Mouse (Mus musculus) hindbrain, embryonic 10.5 days (tissue): Measurements from ENCODE around the gene Eif2b3. TPM values are rescaled to one million over a fixed set of nuclear protein-coding genes. Genes with fewer than 3 reads are reported as not detected.

Experiments
- DNase-seq: peaks from one replicate; pipeline ENCODE4 v3.0.0-alpha.2; 2017; ENCODE audit warnings: low spot score
- H3K27ac ChIP-seq: fragments of 300-500 bp; sonication (generic); 2 replicates; pipeline ENCODE4 v1.5.1; 2016; ENCODE audit warnings: mild to moderate bottlenecking, moderate library complexity
- H3K27me3 ChIP-seq: fragments of 300-500 bp; sonication (generic); 2 replicates; pipeline ENCODE4 v1.6.1; 2016; ENCODE audit warnings: mild to moderate bottlenecking; ENCODE audit not compliant: poor library complexity, insufficient read depth, severe bottlenecking
- H3K36me3 ChIP-seq: fragments of 300-500 bp; sonication (generic); 2 replicates; pipeline ENCODE4 v1.6.1; 2016; ENCODE audit warnings: mild to moderate bottlenecking, moderate library complexity
- H3K4me1 ChIP-seq: fragments of 300-500 bp; sonication (generic); replicated peaks from 2 replicates; pipeline ENCODE4 v1.6.1; 2016; ENCODE audit warnings: mild to moderate bottlenecking
- H3K4me3 ChIP-seq: fragments of 300-500 bp; sonication (generic); 2 replicates; pipeline ENCODE4 v1.5.1; 2016; ENCODE audit warnings: mild to moderate bottlenecking, moderate library complexity
- H3K9me3 ChIP-seq: fragments of 300-500 bp; sonication (generic); 2 replicates; pipeline ENCODE4 v1.6.1; 2016; ENCODE audit warnings: mild to moderate bottlenecking, moderate library complexity
- WGBS: fragments of 180-500 bp; shearing (Covaris S2); methylation state at CpG from one replicate; pipeline ENCODE4 v1.1.7; 2016; 5-methylcytosine and 5-hydroxymethylcytosine counted together
- polyA plus RNA-seq: library from polyadenylated mRNA; unstranded; fragments of >200 nt; fragmentation: Nextera tagmentation; extraction: Ambion mirVana; gene quantifications from 2 replicates; pipeline ENCODE4 v1.2.1, GENCODE M21; 2016

Eif2b3 gene
- polyA plus RNA-seq: 49.1 and 56.2 TPM in 2 replicates

DNA sequence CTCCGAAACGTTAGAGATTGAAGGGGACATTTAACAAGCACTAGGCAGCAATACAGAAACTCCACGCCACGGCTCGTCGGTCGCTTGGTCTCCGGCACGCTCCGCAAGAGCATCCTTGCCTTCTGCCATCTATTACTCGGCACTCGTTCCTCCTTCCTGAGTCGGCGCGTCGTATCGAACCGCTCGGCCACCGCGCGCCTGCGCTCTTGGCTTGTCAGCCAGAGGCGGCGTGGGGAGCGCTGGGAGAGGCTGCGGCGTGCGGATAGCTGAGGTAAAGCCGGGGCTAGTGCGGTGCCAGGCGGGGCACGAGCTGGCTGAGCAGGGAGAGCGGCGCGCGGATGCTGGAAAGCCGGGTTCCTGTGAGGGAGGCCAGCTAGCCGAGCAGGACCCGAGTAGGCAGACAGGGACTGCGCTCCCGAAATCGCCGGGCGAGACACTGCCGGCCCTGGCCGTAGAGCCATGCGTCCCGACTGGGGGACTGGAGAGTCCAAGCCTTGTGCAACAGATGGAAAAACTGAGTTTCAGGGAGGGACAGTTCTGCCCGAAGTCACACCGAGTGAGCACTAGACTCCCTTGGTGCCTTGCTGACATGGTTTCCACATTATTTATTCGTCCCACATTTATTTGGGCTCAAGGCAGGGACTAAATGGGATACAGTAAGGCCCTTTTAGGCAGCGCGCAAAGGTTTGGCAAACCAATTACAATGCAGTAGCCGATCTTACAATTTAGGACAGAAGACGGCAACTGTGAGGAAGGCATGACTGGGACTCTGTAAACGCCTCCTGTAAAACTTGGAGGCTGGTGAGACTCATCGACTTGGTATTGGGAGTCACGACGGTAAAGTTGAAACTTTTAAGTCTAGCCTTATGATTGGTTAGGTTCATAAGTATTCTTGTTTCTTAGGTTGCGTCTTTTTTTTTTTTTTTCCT is at the start of gene Eif2b3:
TSS of gene Eif2b3 (plus strand) at position 197 of the 929 bp plus-strand sequence.
- WGBS: under 1% methylated on average over 61 of the region's 61 CpGs
- peaks cover 26% of the 10 kb centered on the region for H3K36me3 ChIP-seq
- no peaks in the 10 kb centered on the region for H3K9me3 ChIP-seq
- H3K4me1 ChIP-seq: peaks cover 11% of the 10 kb centered on the region
- DNase-seq: peak; percentile 93
- no peaks in the 10 kb centered on the region for H3K27me3 ChIP-seq
- peak within 1 kb of the TSS; percentile 89 for H3K27ac ChIP-seq
- peak within 1 kb of the TSS; percentile 93 for H3K4me3 ChIP-seq

GRCm38 (mm10) chr4:116976503-116976902 is 42.7 kb upstream of the Eif2b3 start:
- Histone ChIP-seq H3K4me3 (no peak overlapping the region), H3K4me1 (no peaks in the 10 kb centered on the region), H3K9me3 (no peaks in the 10 kb centered on the region), H3K36me3 (peaks cover 84% of the 10 kb centered on the region), H3K27ac (no peak overlapping the region), H3K27me3 (no peaks in the 10 kb centered on the region)
- DNase-seq: no peak
- 72% methylated on average over 2 of the region's 2 CpGs for WGBS

DNA sequence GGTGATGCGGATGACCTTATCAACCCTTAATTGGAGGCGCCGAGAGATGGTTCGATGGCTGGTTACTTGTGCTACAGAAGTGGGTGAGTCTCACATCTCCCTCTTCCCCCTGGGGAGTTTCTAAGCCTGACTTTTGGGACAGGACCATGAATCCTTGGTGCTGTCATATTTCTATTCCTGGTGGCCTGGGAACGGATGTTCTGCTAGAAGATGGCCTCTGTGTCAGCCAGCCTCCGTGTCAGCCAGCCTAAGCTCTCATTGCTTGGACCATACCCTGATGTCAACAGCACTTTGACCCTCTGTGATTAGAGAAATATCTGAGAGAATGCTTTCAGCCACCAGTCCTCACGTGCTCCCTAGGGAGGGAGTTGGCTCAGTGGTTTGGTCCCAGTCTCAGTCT is 33.5 kb upstream of the Eif2b3 start:
- H3K36me3 ChIP-seq: peaks cover 77% of the 10 kb centered on the region
- no peaks in the 10 kb centered on the region for H3K9me3 ChIP-seq
- H3K4me3 ChIP-seq: no peak overlapping the region
- DNase-seq: no peak
- H3K27me3 ChIP-seq: no peaks in the 10 kb centered on the region
- WGBS: 95% methylated on average over 7 of the region's 7 CpGs
- no peak overlapping the region for H3K27ac ChIP-seq
- no peaks in the 10 kb centered on the region for H3K4me1 ChIP-seq

DNA sequence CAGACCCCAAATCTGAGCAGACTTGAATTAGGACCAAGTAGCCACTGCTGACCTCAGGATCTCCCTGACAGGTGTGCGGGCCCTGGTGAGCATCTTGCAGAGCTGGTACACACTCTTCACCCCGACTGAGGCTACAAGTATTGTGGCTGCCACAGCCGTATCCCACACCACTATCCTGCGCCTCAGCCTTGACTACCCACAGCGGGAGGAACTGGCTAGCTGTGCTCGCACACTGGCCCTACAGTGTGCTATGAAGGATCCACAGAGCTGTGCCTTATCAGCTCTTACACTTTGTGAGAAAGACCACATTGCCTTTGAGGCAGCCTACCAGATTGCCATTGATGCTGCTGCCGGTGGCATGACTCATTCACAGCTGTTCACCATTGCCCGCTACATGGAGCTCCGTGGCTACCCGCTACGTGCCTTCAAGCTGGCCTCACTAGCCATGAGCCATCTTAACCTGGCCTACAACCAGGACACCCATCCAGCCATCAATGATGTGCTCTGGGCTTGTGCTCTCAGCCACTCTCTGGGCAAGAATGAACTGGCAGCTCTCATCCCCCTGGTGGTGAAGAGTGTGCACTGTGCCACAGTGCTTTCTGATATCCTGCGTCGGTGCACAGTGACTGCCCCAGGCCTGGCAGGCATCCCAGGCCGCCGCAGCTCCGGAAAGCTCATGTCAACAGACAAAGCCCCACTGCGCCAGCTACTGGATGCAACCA is 32.6 kb upstream of the Eif2b3 start:
- Histone ChIP-seq H3K9me3 (no peaks in the 10 kb centered on the region), H3K4me1 (no peaks in the 10 kb centered on the region), H3K36me3 (peaks cover 70% of the 10 kb centered on the region), H3K27me3 (no peaks in the 10 kb centered on the region), H3K27ac (no peak overlapping the region), H3K4me3 (no peak overlapping the region)
- peak; percentile 67 for DNase-seq
- WGBS: 67% methylated on average over 17 of the region's 17 CpGs

- WGBS: 79% methylated on average over 5 of the region's 5 CpGs
- DNase-seq: no peak
- H3K36me3 ChIP-seq: peaks cover 65% of the 10 kb centered on the region
- H3K27me3 ChIP-seq: no peaks in the 10 kb centered on the region
- H3K9me3 ChIP-seq: no peaks in the 10 kb centered on the region
- no peak overlapping the region for H3K27ac ChIP-seq
- H3K4me3 ChIP-seq: no peak overlapping the region
- no peaks in the 10 kb centered on the region for H3K4me1 ChIP-seq
Observed at GRCm38 (mm10) chr4:116987122-116987456, 32.1 kb upstream of the Eif2b3 start.

- Histone ChIP-seq H3K36me3 (peaks cover 61% of the 10 kb centered on the region), H3K4me3 (no peak overlapping the region), H3K4me1 (peaks cover 15% of the 10 kb centered on the region), H3K27ac (no peak overlapping the region), H3K9me3 (no peaks in the 10 kb centered on the region), H3K27me3 (no peaks in the 10 kb centered on the region)
- 62% methylated on average over 6 of the region's 6 CpGs for WGBS
- DNase-seq: no peak
Observed at GRCm38 (mm10) chr4:116989731-116990130, 29.5 kb upstream of the Eif2b3 start.

DNA sequence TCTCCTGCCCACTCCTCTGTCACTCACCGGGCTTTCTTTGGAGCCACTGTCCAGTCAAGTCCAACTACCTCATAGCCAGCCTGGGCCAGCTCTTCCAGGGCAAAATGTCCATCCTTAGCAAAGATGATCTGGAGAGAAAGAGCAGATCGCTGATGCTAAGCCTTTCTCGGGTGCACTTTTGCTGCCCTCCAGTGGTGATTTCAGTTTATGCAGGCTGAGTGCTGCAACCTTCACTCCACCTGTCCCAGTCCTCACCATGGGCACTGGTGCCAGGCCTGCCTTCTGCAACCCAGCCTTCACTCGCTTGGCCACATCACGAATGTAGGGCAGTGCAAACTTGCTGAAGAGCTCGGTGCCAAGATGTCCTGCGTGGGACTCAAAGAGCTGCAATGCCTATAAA is 27.8 kb upstream of the Eif2b3 start:
- peaks cover 45% of the 10 kb centered on the region for H3K36me3 ChIP-seq

GRCm38 (mm10) chr4:116993672-116994621 is 25.3 kb upstream of the Eif2b3 start, which contains the start of gene Urod:
TSS of gene Urod (minus strand) at chr4:116994413.
- peak within 1 kb of the TSS; percentile 90 for H3K4me3 ChIP-seq
- WGBS: 1% methylated on average over 38 of the region's 38 CpGs
- peaks cover 36% of the 10 kb centered on the region for H3K4me1 ChIP-seq
- peak within 1 kb of the TSS; percentile 85 for H3K27ac ChIP-seq
- peaks cover 29% of the 10 kb centered on the region for H3K36me3 ChIP-seq
- H3K27me3 ChIP-seq: peaks cover 11% of the 10 kb centered on the region
- DNase-seq: peak; percentile 94
- H3K9me3 ChIP-seq: no peaks in the 10 kb centered on the region

More for the DNA sequence above, 27.8 kb upstream of the Eif2b3 start:
- peaks cover 30% of the 10 kb centered on the region for H3K4me1 ChIP-seq
- H3K9me3 ChIP-seq: no peaks in the 10 kb centered on the region
- DNase-seq: peak; percentile 81
- 0 out of 2 replicates have a peak, but pooled peaks cover 3% of the 10 kb centered on the region for H3K27me3 ChIP-seq
- WGBS: 15% methylated on average over 7 of the region's 7 CpGs
- no peak overlapping the region for H3K27ac ChIP-seq
- no peak overlapping the region; the same call in 1 of the 2 replicates for H3K4me3 ChIP-seq

DNA sequence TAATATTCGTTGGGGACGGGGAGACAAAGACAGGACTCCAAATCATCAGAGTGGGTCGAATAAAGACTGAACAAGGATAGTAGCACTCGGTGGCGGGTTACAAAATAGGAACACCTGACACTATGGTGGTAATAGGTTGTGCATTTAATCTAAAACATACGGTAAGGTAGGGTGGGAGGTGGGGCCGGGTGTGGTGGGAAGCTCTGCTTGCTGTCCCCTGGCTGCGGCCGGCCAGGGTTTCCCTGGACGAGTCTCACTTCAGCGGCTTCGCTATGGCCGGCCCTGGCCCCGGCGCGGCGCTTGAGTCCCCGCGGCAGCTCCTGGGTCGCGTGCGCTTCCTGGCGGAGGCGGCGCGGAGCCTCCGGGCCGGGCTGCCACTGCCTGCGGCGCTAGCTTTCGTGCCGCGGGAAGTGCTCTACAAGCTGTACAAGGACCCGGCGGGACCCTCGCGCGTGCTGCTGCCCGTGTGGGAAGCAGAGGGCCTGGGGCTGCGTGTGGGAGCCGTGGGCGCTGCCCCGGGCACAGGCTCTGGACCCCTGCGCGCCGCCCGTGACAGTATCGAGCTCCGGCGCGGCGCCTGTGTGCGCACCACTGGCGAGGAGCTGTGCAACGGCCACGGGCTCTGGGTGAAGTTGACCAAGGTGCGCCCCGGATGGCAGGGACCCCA is 23.9 kb upstream of the Eif2b3 start, which contains the start of gene Hectd3:
TSS of gene Hectd3 (plus strand) at position 187 of the 667 bp plus-strand sequence.
- peaks cover 29% of the 10 kb centered on the region for H3K36me3 ChIP-seq
- WGBS: under 1% methylated on average over 58 of the region's 58 CpGs
- peak within 1 kb of the TSS; percentile 90 for H3K4me3 ChIP-seq
- H3K9me3 ChIP-seq: no peaks in the 10 kb centered on the region
- peaks cover 36% of the 10 kb centered on the region for H3K4me1 ChIP-seq
- H3K27me3 ChIP-seq: peaks cover 11% of the 10 kb centered on the region
- H3K27ac ChIP-seq: peak within 1 kb of the TSS; percentile 85
- peak; percentile 79 for DNase-seq

- peaks cover 11% of the 10 kb centered on the region for H3K27me3 ChIP-seq
- H3K4me3 ChIP-seq: peak overlapping the region; percentile 90
- under 1% methylated on average over 16 of the region's 16 CpGs for WGBS
- peaks cover 36% of the 10 kb centered on the region for H3K4me1 ChIP-seq
- no peaks in the 10 kb centered on the region for H3K9me3 ChIP-seq
- H3K27ac ChIP-seq: peak overlapping the region; percentile 85
- peaks cover 29% of the 10 kb centered on the region for H3K36me3 ChIP-seq
- DNase-seq: peak; percentile 37
Observed at GRCm38 (mm10) chr4:116995798-116996135, 23.4 kb upstream of the Eif2b3 start.

- no peaks in the 10 kb centered on the region for H3K9me3 ChIP-seq
- peaks cover 33% of the 10 kb centered on the region for H3K4me1 ChIP-seq
- WGBS: 93% methylated on average over 17 of the region's 17 CpGs
- H3K27me3 ChIP-seq: peaks cover 23% of the 10 kb centered on the region
- no peak overlapping the region for H3K27ac ChIP-seq
- no peak for DNase-seq
- no peak overlapping the region for H3K4me3 ChIP-seq
- peaks cover 59% of the 10 kb centered on the region for H3K36me3 ChIP-seq
Observed at GRCm38 (mm10) chr4:116999513-117000154, 19.6 kb upstream of the Eif2b3 start.
